Mouse (Mus musculus) kidney, postnatal 14 days (tissue): ENCODE data around the gene Ctnnbl1.

Experiments used
- DNase-seq: peaks from one replicate; pipeline ENCODE4 v3.0.0; 2022; ENCODE audit warnings: mixed read lengths

Ctnnbl1 gene

GRCm38 (mm10) chr2:157750926-157751588 lies 13.9 kb downstream of the Ctnnbl1 start:
- no peak for DNase-seq

- peak; percentile 43 for DNase-seq
These were observed 14.6 kb downstream of the Ctnnbl1 start for GRCm38 (mm10) chr2:157751589-157752373.

- no peak for DNase-seq
These were observed 15.2 kb downstream of the Ctnnbl1 start for GRCm38 (mm10) chr2:157752374-157752743.

- DNase-seq = peak; percentile 39
These were observed 18.6 kb downstream of the Ctnnbl1 start for GRCm38 (mm10) chr2:157755771-157756170.

- no peak for DNase-seq
These were observed 19.0 kb downstream of the Ctnnbl1 start for GRCm38 (mm10) chr2:157756193-157756592.

GRCm38 (mm10) chr2:157758395-157758794 lies 21.2 kb downstream of the Ctnnbl1 start:
- DNase-seq = no peak

GRCm38 (mm10) chr2:157759717-157760116 lies 22.5 kb downstream of the Ctnnbl1 start:
- DNase-seq = no peak

- DNase-seq = no peak
These were observed 25.7 kb downstream of the Ctnnbl1 start for GRCm38 (mm10) chr2:157762903-157763302.

- no peak for DNase-seq
These were observed 29.4 kb downstream of the Ctnnbl1 start for GRCm38 (mm10) chr2:157766591-157766990.

GRCm38 (mm10) chr2:157768682-157769429 lies 31.7 kb downstream of the Ctnnbl1 start:
- DNase-seq = no peak

- DNase-seq = no peak
These were observed 33.6 kb downstream of the Ctnnbl1 start for GRCm38 (mm10) chr2:157770761-157771160.

GRCm38 (mm10) chr2:157773661-157774060 lies 36.5 kb downstream of the Ctnnbl1 start:
- no peak for DNase-seq

- DNase-seq = no peak
These were observed 38.8 kb downstream of the Ctnnbl1 start for GRCm38 (mm10) chr2:157775957-157776356.

GRCm38 (mm10) chr2:157780956-157781355 lies 43.8 kb downstream of the Ctnnbl1 start:
- DNase-seq = no peak

- DNase-seq = no peak
These were observed 46.0 kb downstream of the Ctnnbl1 start for GRCm38 (mm10) chr2:157783152-157783551.

- no peak for DNase-seq
These were observed 47.0 kb downstream of the Ctnnbl1 start for GRCm38 (mm10) chr2:157784238-157784637.

GRCm38 (mm10) chr2:157784647-157785046 lies 47.4 kb downstream of the Ctnnbl1 start:
- no peak for DNase-seq

- no peak for DNase-seq
These were observed 52.0 kb downstream of the Ctnnbl1 start for GRCm38 (mm10) chr2:157789226-157789625.

- DNase-seq = no peak
These were observed 53.8 kb downstream of the Ctnnbl1 start for GRCm38 (mm10) chr2:157790836-157791495.

GRCm38 (mm10) chr2:157791528-157792162 lies 54.4 kb downstream of the Ctnnbl1 start:
- no peak for DNase-seq

- DNase-seq = no peak
These were observed 55.8 kb downstream of the Ctnnbl1 start for GRCm38 (mm10) chr2:157792840-157793552.

- DNase-seq = no peak
These were observed 56.7 kb downstream of the Ctnnbl1 start for GRCm38 (mm10) chr2:157793851-157794332.
